Mouse (Mus musculus): Measurements from ENCODE around the gene Stard13. TPM values are rescaled to one million over a fixed set of nuclear protein-coding genes. Genes with fewer than 3 reads are reported as not detected.
A peak's percentile ranks its signal among the peaks of the same experiment; 100 is the strongest.

Gene Stard13
- polyA plus RNA-seq, 1 experiment, result 9.2 TPM

DNA sequence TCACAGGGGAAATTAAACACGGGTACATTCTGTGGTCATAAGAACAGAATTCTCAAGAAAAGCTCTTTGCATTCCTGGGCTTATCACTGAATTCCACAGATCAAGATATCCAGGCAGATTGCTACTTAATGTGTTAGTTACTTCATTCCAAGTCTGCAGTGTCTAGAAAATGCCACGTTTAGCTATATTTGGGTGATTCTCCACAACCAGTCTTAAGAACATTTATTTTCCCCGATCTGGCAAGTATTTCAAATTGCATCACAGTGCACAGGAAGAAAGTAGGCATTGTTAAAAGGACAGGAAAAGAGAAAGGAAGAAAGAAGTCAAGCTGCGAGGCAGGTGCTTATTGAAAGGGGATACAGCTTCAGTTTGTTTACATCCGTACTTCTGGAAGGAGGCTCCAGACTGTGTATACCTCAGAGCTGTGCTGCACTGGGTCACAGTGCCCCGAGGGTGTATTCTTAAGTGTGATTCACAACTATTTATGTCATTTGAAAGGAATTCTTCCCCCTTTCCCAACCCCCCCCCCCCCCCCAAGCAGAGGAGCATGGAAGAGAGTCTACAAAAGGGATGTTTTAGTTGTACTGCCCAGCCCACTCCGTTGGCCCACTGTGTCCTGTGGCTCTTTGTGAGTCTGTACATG, 179.4 kb downstream of the Stard13 start:
- peaks cover 2% of the 10 kb centered on the region for H3K4me1 ChIP-seq (ENCODE audit: control insufficient read depth, insufficient read depth, low read length)
- no peak for TF ChIP-seq CTCF (IDR thresholded peaks at IDR 0.05; ENCODE audit: extremely low read depth, insufficient read depth, low read length)
- TF ChIP-seq POLR2A (IDR thresholded peaks at IDR 0.05; ENCODE audit: extremely low read depth, insufficient read depth, low read length), result no peak
- no peak overlapping the region for H3K27ac ChIP-seq (ENCODE audit: insufficient read depth, low read length)
- H3K4me3 ChIP-seq (ENCODE audit: insufficient read depth, low read length), result no peak overlapping the region

DNA sequence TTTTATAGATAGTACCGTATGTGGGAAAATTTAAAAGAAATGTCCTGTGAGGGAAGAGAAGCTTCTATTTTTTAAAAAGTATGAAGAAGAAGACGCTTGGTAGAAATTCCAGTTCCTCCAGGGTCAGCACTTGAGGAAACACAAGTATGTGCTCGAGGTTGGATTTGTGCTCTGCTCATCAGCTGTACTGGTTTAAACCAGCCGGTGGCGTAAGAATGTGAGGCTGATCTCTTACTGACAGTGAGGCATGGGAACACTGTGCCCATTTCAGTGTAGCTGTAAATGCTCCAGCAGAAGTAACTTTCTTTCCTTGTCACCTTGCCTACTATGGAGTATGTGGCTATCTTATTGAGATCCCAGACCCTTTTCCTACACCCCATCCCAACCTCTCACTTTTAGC, 180.4 kb downstream of the Stard13 start:
- Histone ChIP-seq H3K4me3 (ENCODE audit: insufficient read depth, low read length) (no peak overlapping the region), H3K27ac (ENCODE audit: insufficient read depth, low read length) (0 out of 2 replicates have a peak overlapping the region, but pooled peaks have one; percentile 9), H3K4me1 (ENCODE audit: control insufficient read depth, insufficient read depth, low read length) (peaks cover 1% of the 10 kb centered on the region)
- no peak for TF ChIP-seq CTCF (IDR thresholded peaks at IDR 0.05; ENCODE audit: extremely low read depth, insufficient read depth, low read length)
- TF ChIP-seq POLR2A (IDR thresholded peaks at IDR 0.05; ENCODE audit: extremely low read depth, insufficient read depth, low read length), result no peak

DNA sequence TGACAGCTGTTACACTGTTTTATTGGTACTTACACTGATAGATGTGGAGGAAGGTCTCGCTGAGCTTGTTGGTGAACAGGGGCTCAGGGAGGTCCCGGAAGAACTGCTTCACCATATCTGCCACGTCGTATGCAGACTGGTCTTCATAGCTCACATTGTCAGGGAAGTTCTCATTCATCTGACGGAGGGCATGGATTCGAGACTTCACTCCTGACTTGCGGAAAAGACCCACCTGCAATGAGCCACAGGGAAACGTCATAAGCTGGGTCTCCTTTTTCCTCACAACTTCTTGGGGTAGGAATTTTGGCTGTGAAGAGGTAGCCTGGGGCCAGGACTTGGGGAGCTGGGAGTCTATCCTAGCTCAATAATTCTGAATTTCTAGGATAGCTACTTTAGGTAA, 181.3 kb downstream of the Stard13 start:
- Histone ChIP-seq H3K27ac (ENCODE audit: insufficient read depth, low read length) (no peak overlapping the region), H3K4me3 (ENCODE audit: insufficient read depth, low read length) (no peak overlapping the region), H3K4me1 (ENCODE audit: control insufficient read depth, insufficient read depth, low read length) (peaks cover 1% of the 10 kb centered on the region)
- TF ChIP-seq CTCF (IDR thresholded peaks at IDR 0.05; ENCODE audit: extremely low read depth, insufficient read depth, low read length), result no peak
- TF ChIP-seq POLR2A (IDR thresholded peaks at IDR 0.05; ENCODE audit: extremely low read depth, insufficient read depth, low read length), result no peak

DNA sequence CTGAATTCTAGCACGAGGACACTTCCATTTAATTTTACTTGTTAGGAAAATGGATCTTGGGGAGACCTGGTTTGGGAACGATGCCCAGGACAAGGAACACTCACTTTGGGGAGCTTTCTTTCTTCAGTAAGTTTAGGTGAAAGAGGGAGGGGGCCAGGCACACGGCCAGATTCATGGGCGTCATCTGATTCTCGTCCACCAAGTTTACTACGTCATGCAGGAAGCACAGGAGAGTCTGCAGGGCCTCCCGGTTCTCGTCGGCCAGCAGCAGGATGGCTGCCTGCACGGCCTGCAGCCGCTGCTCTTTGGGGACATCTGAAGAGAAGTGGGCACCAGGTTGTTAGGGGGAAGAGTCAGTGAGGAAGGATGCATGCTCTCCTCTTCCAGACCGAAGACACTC, 186.1 kb downstream of the Stard13 start:
- TF ChIP-seq POLR2A (IDR thresholded peaks at IDR 0.05; ENCODE audit: extremely low read depth, insufficient read depth, low read length) (no peak), CTCF (IDR thresholded peaks at IDR 0.05; ENCODE audit: extremely low read depth, insufficient read depth, low read length) (no peak)
- Histone ChIP-seq H3K4me3 (ENCODE audit: insufficient read depth, low read length) (no peak overlapping the region), H3K27ac (ENCODE audit: insufficient read depth, low read length) (peak overlapping the region; percentile 39; the same call in 1 of the 2 replicates), H3K4me1 (ENCODE audit: control insufficient read depth, insufficient read depth, low read length) (no peaks in the 10 kb centered on the region; the same call in 1 of the 2 replicates)

DNA sequence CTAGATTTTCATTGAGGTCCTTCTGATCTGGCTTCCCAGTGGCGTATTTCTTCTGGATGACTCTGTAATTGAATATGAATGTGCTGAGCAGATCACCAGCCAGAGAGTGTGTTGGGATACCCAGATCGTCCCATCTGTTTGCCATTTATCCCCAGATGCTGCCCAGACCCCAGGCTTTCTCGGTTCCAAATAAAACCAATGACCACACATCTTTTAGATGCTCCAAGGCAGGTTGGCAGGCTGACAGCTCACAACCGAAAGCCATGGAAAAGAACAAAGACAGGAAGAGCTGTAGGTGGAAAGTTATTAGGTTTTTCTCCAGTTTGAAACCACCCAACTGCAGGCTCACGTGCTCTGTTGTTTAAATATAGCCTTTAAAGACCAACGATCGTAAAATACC, 186.7 kb downstream of the Stard13 start:
- no peak overlapping the region for H3K27ac ChIP-seq (ENCODE audit: insufficient read depth, low read length)
- no peak for TF ChIP-seq CTCF (IDR thresholded peaks at IDR 0.05; ENCODE audit: extremely low read depth, insufficient read depth, low read length)
- no peak for TF ChIP-seq POLR2A (IDR thresholded peaks at IDR 0.05; ENCODE audit: extremely low read depth, insufficient read depth, low read length)
- no peak overlapping the region for H3K4me3 ChIP-seq (ENCODE audit: insufficient read depth, low read length)
- no peaks in the 10 kb centered on the region; the same call in 1 of the 2 replicates for H3K4me1 ChIP-seq (ENCODE audit: control insufficient read depth, insufficient read depth, low read length)

DNA sequence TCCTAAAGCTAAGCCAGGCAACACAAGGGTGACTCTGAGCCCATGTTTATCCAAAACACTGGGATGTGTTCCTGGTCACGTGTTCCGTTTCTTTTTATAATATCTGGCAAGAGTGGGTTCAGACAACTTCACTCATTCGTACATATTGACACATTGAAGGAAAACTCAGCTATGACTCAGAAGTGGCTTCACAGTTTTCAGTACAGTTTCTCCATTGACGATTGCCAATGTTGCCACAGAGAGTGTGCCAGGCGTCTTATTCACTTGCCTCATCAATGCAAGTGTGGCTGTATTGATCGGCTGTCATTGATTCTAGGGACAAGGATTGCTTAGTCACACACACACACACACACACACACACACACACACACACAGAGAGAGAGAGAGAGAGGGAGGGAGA, 187.5 kb downstream of the Stard13 start:
- Histone ChIP-seq H3K4me1 (ENCODE audit: control insufficient read depth, insufficient read depth, low read length) (no peaks in the 10 kb centered on the region; the same call in 1 of the 2 replicates), H3K4me3 (ENCODE audit: insufficient read depth, low read length) (no peak overlapping the region), H3K27ac (ENCODE audit: insufficient read depth, low read length) (no peak overlapping the region)
- no peak for TF ChIP-seq CTCF (IDR thresholded peaks at IDR 0.05; ENCODE audit: extremely low read depth, insufficient read depth, low read length)
- no peak for TF ChIP-seq POLR2A (IDR thresholded peaks at IDR 0.05; ENCODE audit: extremely low read depth, insufficient read depth, low read length)

DNA sequence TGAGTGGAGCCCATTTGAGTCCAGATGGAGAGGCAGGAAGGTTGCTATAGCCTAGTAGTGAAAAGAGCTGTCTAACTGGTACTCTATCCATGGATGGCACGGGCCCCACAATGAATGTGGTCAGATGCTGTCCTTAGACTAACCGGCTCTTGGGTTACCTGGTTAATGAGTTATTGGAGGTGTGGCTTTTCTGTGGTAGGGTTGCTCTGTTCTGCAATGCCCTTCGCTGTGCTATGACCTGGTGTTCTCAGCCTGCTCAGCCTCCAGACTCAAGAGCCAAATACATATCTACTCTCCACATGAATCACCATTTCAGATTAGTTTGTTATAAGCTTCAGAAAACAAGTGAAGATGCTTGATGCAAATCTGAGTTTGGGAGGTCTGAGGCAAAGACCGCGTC, 190.7 kb downstream of the Stard13 start:
- TF ChIP-seq POLR2A (IDR thresholded peaks at IDR 0.05; ENCODE audit: extremely low read depth, insufficient read depth, low read length), result no peak
- no peak for TF ChIP-seq CTCF (IDR thresholded peaks at IDR 0.05; ENCODE audit: extremely low read depth, insufficient read depth, low read length)
- Histone ChIP-seq H3K4me3 (ENCODE audit: insufficient read depth, low read length) (no peak overlapping the region), H3K27ac (ENCODE audit: insufficient read depth, low read length) (no peak overlapping the region), H3K4me1 (ENCODE audit: control insufficient read depth, insufficient read depth, low read length) (no peaks in the 10 kb centered on the region; the same call in 1 of the 2 replicates)

DNA sequence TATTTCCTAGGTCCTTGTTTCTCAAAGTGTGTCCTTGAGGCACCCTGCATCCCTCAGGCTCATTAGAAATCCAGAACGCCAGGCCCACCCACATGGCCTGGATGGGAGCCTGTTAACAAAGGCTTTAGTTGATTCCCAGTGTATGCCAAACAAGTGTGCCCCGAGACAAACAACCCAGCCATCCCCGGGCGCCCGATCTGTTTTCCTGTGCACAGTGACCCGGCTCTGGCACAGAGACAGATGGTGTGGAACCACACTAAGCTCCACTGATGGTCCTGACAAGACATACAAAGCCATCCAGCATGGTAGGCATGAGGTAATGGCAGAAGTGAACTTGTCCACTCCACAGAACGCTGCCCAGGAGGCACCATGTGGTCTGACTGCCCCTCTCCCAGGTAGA, 195.8 kb downstream of the Stard13 start:
- Histone ChIP-seq H3K27ac (ENCODE audit: insufficient read depth, low read length) (no peak overlapping the region; the same call in 1 of the 2 replicates), H3K4me1 (ENCODE audit: control insufficient read depth, insufficient read depth, low read length) (no peaks in the 10 kb centered on the region), H3K4me3 (ENCODE audit: insufficient read depth, low read length) (no peak overlapping the region)
- TF ChIP-seq POLR2A (IDR thresholded peaks at IDR 0.05; ENCODE audit: extremely low read depth, insufficient read depth, low read length) (no peak), CTCF (IDR thresholded peaks at IDR 0.05; ENCODE audit: extremely low read depth, insufficient read depth, low read length) (no peak)

DNA sequence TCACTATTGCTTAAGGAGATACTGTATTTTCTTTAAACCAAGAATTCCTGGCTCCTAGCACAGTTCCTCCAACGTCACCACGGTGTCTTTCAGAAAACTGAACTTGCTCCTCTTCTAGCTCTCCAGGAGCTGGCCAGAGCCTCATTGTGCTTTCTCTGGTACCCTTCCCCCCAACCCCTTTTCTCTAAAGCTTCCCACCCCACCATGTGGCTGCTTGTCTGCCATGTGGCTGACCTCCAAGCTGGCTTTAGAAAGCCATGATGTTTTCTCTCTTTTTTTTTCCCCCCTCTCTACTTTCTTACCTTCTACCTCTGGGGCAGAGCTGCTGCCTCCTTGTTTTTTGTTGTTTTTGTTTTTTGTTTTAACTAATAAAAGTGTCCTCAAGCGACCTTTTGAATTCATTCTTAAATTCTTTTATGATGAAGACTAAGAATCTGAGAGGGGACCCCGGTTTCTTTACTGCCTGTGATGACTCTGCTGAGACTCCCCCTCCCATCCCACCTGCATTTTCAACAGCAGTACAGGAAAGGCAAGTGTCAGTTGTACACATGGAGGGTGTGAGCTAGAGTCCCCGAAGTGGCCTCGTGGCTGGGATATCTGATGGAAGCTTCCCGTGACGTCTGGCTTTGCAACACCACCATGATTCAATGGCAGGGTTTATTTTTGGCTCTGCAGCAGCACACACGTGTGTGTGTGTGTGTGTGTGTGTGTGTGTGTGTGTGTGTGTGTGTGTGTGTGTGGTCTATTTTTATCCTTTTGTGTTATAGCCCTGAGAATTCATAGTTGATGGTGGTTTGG, 198.7 kb downstream of the Stard13 start:
- Histone ChIP-seq H3K4me3 (ENCODE audit: insufficient read depth, low read length) (no peak overlapping the region), H3K4me1 (ENCODE audit: control insufficient read depth, insufficient read depth, low read length) (no peaks in the 10 kb centered on the region), H3K27ac (ENCODE audit: insufficient read depth, low read length) (no peak overlapping the region)
- TF ChIP-seq CTCF (IDR thresholded peaks at IDR 0.05; ENCODE audit: extremely low read depth, insufficient read depth, low read length), result no peak

DNA sequence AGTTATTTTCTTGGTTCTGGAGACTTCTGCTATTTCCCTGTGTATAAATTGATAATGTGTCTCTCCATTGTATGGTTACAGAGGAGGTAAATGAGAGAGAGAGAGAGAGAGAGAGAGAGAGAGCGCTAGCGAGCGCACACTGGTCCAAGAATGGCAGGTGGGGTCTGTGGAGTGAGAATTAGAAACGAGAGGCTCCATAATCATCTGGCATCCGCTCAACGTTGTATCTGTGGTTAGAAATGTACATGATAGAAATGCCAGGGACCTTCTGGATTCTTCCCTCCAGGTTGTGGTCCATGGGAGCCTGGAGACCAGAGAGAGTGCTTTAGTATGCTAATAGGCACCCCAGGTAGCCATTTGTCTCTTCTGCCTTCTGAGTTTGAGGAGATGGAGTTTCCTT, 204.7 kb downstream of the Stard13 start:
- Histone ChIP-seq H3K27ac (ENCODE audit: insufficient read depth, low read length) (no peak overlapping the region), H3K4me3 (ENCODE audit: insufficient read depth, low read length) (no peak overlapping the region), H3K4me1 (ENCODE audit: control insufficient read depth, insufficient read depth, low read length) (no peaks in the 10 kb centered on the region)
- TF ChIP-seq CTCF (IDR thresholded peaks at IDR 0.05; ENCODE audit: extremely low read depth, insufficient read depth, low read length) (no peak), POLR2A (IDR thresholded peaks at IDR 0.05; ENCODE audit: extremely low read depth, insufficient read depth, low read length) (no peak)
